Mouse (Mus musculus): ENCODE results near the gene Llcfc1.

DNA sequence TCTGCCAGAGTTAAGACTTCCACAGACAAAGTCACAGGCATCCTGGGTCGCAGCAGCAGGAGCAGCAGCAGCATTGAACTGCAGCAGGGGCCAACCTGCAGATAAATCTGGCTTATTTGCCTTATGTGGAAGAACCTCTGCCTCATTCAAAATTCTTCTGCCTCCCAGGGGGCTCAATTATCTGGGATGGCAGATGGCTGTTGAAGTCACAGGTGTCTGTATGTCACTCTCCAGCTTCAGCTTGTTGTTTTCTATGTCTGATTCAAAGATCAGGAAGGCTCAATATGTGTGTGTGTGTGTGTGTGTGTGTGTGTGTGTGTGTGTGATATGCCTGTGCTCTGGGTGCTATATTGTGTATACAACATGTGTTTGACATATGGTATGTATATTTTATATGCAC, 46.8 kb upstream of the Llcfc1 start:
- TF ChIP-seq POLR2A (IDR thresholded peaks at IDR 0.05; ENCODE audit: borderline replicate concordance, extremely low read depth, insufficient read depth, insufficient read length, poor library complexity, severe bottlenecking) (no peak), CTCF (IDR thresholded peaks at IDR 0.05; ENCODE audit: borderline replicate concordance, extremely low read depth, insufficient read depth, insufficient read length) (no peak)

Data from brain, embryonic 14.5 days (tissue).